Mouse (Mus musculus) liver, embryonic 18 days (tissue): Measurements from ENCODE around the gene Rps2. TPM values are rescaled to one million over a fixed set of nuclear protein-coding genes. Genes with fewer than 3 reads are reported as not detected.

Source experiments
- polyA plus RNA-seq: library from polyadenylated mRNA; depleted of rRNA; stranded (reverse); fragments of >200 nt; gene quantifications from 2 replicates; pipeline ENCODE4 v1.2.3, GENCODE M21; 2012; rRNA removed

The Rps2 gene
- polyA plus RNA-seq, result 1,642 and 1,684 TPM in 2 replicates

GRCm38 (mm10) chr17:24717943-24718342, at the start of gene Rps2, which contains the start of gene Rnf151:
TSS of gene Rps2 (plus strand) at chr17:24718116.
TSS of gene Rnf151 (minus strand) at chr17:24718063.

GRCm38 (mm10) chr17:24669545-24670245, 48.2 kb upstream of the Rps2 start, which contains the start of gene Zfp598:
TSS of gene Zfp598 (plus strand) at chr17:24669687.

DNA sequence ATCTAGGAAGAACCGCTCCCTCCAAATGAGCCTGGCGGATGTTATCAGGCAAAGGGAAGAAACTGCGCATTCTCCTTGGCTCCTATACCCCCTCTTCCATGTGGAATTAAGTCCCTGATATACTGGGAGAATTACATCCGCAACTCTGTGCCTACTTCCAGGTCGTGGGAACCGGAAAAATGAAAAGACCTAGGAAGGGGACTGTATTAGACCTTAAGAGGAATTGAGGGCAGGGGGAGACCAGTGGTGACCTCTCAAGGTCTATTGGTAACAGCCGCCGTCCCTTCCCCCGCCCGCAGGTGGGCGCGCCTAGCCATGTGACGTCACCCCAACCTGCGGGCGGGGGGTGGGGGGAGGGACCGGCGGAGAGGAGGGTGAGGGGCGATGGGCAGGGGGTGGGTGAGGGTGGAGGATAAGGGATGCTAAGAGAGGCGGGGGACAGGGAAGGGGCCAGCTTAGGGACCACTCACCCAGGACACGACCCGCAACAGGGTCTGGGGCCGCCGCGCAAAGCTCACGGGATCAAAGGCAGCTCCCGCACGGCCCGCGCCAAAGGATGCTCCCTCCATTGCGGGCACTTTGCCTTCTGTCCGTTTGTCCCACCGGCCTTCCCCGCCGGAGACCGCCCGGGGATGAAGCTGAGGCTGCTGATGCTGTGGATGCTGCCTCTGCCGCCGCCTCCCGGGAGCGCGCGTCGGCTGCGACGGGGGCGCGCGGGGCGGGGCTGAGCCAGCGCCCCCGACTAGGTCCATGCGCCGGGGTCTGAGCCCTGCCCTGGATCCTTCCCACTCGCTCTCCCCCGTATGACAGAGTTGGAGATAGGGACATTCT, 28.4 kb upstream of the Rps2 start, which contains the start of gene Syngr3:
TSS of gene Syngr3 (minus strand) at position 705 of the 831 bp plus-strand sequence.

DNA sequence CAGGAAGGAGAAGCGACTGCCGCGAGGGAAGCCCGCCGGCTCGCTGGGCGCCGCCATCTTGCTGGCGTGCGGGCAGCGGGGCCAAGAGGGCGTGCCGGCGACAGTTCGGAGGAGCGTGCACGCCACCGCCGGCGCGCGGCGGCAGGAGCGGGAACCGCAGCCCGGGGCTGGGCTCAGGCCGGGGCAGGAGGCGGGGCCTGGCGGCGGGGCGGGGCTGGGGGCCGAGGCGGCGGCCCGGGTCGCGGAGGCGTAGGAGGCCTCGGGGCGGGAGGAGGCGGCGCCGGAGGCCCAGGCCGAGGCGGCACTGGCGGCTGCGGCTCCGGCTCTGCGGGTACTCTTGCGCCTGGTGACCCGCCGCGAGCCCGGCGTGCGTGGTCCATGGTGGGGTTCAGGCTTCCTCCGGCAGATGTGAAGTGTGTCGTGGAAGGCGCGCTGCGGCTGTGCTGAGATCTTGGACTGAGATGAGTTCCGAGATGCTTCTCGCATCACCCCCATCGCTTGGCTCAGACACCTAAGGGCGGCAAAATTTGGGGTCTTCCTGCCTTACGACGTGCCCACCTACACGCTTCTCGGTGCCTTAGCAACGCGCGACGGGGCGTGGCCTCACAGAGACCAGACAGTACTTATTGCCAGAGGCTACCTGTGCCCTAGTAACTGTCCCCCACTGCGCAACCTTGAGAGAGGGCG, 21.8 kb upstream of the Rps2 start, which contains the start of the genes Gfer and Noxo1:
TSS of gene Gfer (minus strand) at position 146 of the 687 bp plus-strand sequence.
TSS of gene Noxo1 (plus strand) at position 224 of the 687 bp plus-strand sequence.

DNA sequence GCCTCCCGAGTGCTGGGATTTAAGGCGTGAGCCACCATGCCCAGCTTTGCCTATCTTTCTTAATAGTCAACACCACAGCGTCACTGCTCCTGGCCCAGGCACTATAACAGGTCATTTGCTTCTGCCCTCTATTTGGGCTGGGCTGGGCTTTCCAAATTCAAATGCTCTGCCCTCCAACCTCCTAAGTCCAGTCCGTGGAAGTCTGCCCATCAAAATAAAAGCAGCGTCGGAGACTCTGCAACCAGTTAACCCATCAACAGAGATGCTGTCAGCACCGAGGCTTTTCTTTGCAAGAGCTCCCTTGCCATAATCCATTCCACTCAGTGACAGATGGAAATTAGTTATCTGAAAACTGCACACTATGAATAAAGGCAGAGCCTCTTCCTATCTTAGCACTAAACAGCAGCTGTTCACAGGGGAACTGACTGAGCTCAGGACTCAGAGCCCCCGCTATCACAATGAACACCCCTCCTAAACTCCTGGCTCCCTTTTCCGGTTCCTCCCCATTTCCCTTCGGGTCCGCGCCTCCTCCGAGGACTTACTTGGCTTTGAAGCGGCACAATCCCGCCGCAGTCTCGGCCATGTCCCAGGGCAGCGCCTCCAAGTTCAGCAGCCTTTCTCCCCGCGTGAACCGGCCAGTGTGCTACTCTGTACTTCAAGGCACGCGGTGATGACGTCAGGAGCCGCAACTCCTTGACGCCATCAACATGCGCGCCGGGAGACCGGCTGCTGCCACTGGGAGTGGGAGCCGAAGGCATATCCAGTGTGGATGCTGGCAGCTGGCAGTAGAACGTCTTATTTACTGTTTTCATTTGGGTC, 10.7 kb upstream of the Rps2 start, which contains the start of gene Tbl3:
TSS of gene Tbl3 (minus strand) at position 679 of the 819 bp plus-strand sequence.

GRCm38 (mm10) chr17:24724184-24724583, 6.3 kb downstream of the Rps2 start, which contains the start of gene Ndufb10:
TSS of gene Ndufb10 (minus strand) at chr17:24724478.

GRCm38 (mm10) chr17:24727618-24728017, 9.7 kb downstream of the Rps2 start, which contains the start of gene Rpl3l:
TSS of gene Rpl3l (plus strand) at chr17:24727820.

GRCm38 (mm10) chr17:24736330-24737051, 18.6 kb downstream of the Rps2 start, which contains the start of gene Msrb1:
TSS of gene Msrb1 (plus strand) at chr17:24736642.

GRCm38 (mm10) chr17:24752415-24753394, 34.8 kb downstream of the Rps2 start, which contains the start of gene Hs3st6:
TSS of gene Hs3st6 (plus strand) at chr17:24752988.

Other genes with a start within 250 kb of the Rps2 start
- gene E4f1, start 247.8 kb upstream of the Rps2 start, polyA plus RNA-seq, result 17.6 and 21.6 TPM in 2 replicates
- 21.3 and 23.2 TPM in 2 replicates for gene Pgp, start 247.7 kb upstream of the Rps2 start, polyA plus RNA-seq
- 0.14 and 0.23 TPM in 2 replicates for gene Bricd5, start 244.2 kb upstream of the Rps2 start, polyA plus RNA-seq
- gene Mlst8, start 239.0 kb upstream of the Rps2 start, polyA plus RNA-seq, result 10.8 TPM in 2 replicates
- gene Caskin1, start 229.5 kb upstream of the Rps2 start, polyA plus RNA-seq, result 0.07 and 0.08 TPM in 2 replicates
- 48.2 and 52.1 TPM in 2 replicates for gene Traf7, start 190.2 kb upstream of the Rps2 start, polyA plus RNA-seq
- gene Rab26, start 183.9 kb upstream of the Rps2 start, polyA plus RNA-seq, result 0.24 and 0.30 TPM in 2 replicates
- gene Pkd1, start 168.3 kb upstream of the Rps2 start, polyA plus RNA-seq, result 3.8 and 5.0 TPM in 2 replicates
- 17.8 and 20.1 TPM in 2 replicates for gene Tsc2, start 85.5 kb upstream of the Rps2 start, polyA plus RNA-seq
- 5.8 and 6.5 TPM in 2 replicates for gene Nthl1, start 85.4 kb upstream of the Rps2 start, polyA plus RNA-seq
- 10.7 and 11.8 TPM in 2 replicates for gene Slc9a3r2, start 67.8 kb upstream of the Rps2 start, polyA plus RNA-seq
- gene Npw, start 59.7 kb upstream of the Rps2 start, polyA plus RNA-seq, result 0.07 and 0.16 TPM in 2 replicates
- 21.7 and 27.6 TPM in 2 replicates for gene Zfp598, start 48.4 kb upstream of the Rps2 start, polyA plus RNA-seq
- gene Syngr3, start 28.2 kb upstream of the Rps2 start, polyA plus RNA-seq, result 0.12 and 0.14 TPM in 2 replicates
- gene Gfer, start 22.0 kb upstream of the Rps2 start, polyA plus RNA-seq, result 18.4 and 20.5 TPM in 2 replicates
- gene Noxo1, start 21.9 kb upstream of the Rps2 start, polyA plus RNA-seq, result 1.1 and 1.2 TPM in 2 replicates
- 17.9 and 18.1 TPM in 2 replicates for gene Tbl3, start 10.5 kb upstream of the Rps2 start, polyA plus RNA-seq
- 0.10 TPM in 1 of 2 replicates, not detected in the other for gene Rnf151, start 53 bp upstream of the Rps2 start, polyA plus RNA-seq
- gene Ndufb10, start 6.4 kb downstream of the Rps2 start, polyA plus RNA-seq, result 215 and 225 TPM in 2 replicates
- 0.11 and 0.13 TPM in 2 replicates for gene Rpl3l, start 9.7 kb downstream of the Rps2 start, polyA plus RNA-seq
- gene Msrb1, start 18.5 kb downstream of the Rps2 start, polyA plus RNA-seq, result 91.0 and 112 TPM in 2 replicates
- gene Hs3st6, start 34.9 kb downstream of the Rps2 start, polyA plus RNA-seq, result 0.84 and 0.96 TPM in 2 replicates
- gene Meiob, start 86.2 kb downstream of the Rps2 start, polyA plus RNA-seq, result 0.49 and 0.74 TPM in 2 replicates
- 160 and 200 TPM in 2 replicates for gene Hagh, start 122.0 kb downstream of the Rps2 start, polyA plus RNA-seq
- 43.4 and 44.7 TPM in 2 replicates for gene Fahd1, start 132.2 kb downstream of the Rps2 start, polyA plus RNA-seq
- 12.4 and 15.1 TPM in 2 replicates for gene Igfals, start 147.9 kb downstream of the Rps2 start, polyA plus RNA-seq
- 15.4 and 17.7 TPM in 2 replicates for gene Nubp2, start 168.2 kb downstream of the Rps2 start, polyA plus RNA-seq
- gene Spsb3, start 168.5 kb downstream of the Rps2 start, polyA plus RNA-seq, result 26.4 and 28.2 TPM in 2 replicates
- 11.2 and 11.3 TPM in 2 replicates for gene Eme2, start 177.0 kb downstream of the Rps2 start, polyA plus RNA-seq
- gene Mrps34, start 177.0 kb downstream of the Rps2 start, polyA plus RNA-seq, result 52.2 and 58.3 TPM in 2 replicates
- 32.3 and 35.5 TPM in 2 replicates for gene Nme3, start 178.4 kb downstream of the Rps2 start, polyA plus RNA-seq
- 23.9 and 32.5 TPM in 2 replicates for gene Mapk8ip3, start 218.9 kb downstream of the Rps2 start, polyA plus RNA-seq
- gene Jpt2, start 242.6 kb downstream of the Rps2 start, polyA plus RNA-seq, result 17.3 and 17.8 TPM in 2 replicates